Mouse (Mus musculus) CD4-positive, CD25-positive, alpha-beta regulatory T cell, adult 4 months (primary cell): ENCODE data around the gene Amhr2. TPM values are rescaled to one million over a fixed set of nuclear protein-coding genes. Genes with fewer than 3 reads are reported as not detected.

ENCODE experiments used
- ATAC-seq: one replicate; pipeline ENCODE4 v1.8.0; 2017
- polyA plus RNA-seq, 2 experiments: library from polyadenylated mRNA; unstranded; fragments of 100-300 nt; shearing (Covaris generic); gene quantifications; one replicate each; pipeline ENCODE4 v1.2.1; 2017

The Amhr2 gene
- polyA plus RNA-seq, 2 experiments from 2014 or later = 0.63 to 0.71 TPM

GRCm38 (mm10) chr15:102471727-102472126, 26.6 kb downstream of the Amhr2 start:
- no peak for ATAC-seq

GRCm38 (mm10) chr15:102473246-102473645, 28.1 kb downstream of the Amhr2 start:
- ATAC-seq = no peak

GRCm38 (mm10) chr15:102474520-102474919, 29.4 kb downstream of the Amhr2 start:
- no peak for ATAC-seq

- no peak for ATAC-seq
Measured at GRCm38 (mm10) chr15:102483136-102483535, 38.0 kb downstream of the Amhr2 start.

GRCm38 (mm10) chr15:102485853-102486252, 40.7 kb downstream of the Amhr2 start:
- no peak for ATAC-seq

DNA sequence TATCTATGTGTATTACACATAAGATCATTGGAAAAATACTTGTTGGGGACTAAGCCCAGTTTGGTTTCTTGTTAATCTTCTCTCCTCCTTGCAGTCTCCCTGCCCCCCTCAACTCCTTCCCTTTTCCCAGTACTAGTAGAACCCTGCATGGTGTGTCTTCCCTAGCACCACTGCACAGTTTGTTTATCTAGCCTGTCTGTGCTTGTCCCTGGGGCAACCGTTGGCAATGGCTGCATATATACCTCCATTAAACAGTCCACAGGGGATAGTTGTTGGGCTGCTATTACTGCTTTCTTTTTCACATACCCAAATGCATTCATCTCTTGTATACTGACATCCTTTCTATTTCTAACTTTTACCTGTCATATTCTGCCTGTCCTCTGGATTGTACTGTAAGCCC, 42.5 kb downstream of the Amhr2 start:
- no peak for ATAC-seq

DNA sequence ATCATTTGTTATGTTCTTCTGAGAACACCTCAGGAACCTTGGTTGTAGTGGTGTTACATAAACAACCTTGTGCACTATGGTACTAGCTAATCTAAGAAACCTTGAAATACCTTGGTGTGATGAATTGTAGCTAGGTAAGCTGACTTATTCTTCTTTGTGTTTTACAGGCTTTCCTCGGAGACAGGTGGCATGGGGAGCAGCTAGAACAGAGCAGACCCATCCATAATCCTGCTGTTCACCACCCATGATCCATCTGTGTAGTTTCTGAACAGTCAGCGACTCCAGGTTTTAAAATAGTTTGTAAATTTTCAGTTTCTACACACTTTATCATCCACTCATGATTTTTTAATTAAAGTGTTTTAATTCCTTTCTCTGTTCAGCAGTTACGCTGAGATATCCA, 53.2 kb downstream of the Amhr2 start:
- no peak for ATAC-seq

DNA sequence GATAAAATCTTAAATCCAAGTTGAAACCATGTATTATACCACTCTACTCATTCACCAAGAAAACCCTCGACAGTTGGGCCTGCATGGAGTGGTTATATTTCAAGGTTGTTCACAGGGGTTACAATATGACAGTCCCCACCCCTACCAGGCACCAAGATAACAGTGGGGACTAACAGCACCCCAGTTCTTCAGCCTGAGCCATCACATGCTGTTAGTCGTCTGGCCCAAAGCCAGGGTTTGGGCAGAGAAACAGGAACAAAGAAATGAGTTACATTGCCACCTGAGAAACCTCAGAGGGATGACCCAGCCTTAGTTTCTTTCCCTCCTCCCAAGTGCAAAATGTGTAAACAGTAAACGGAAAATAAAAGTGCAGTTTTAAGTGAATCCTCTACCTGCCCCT, 54.2 kb downstream of the Amhr2 start:
- ATAC-seq = no peak

DNA sequence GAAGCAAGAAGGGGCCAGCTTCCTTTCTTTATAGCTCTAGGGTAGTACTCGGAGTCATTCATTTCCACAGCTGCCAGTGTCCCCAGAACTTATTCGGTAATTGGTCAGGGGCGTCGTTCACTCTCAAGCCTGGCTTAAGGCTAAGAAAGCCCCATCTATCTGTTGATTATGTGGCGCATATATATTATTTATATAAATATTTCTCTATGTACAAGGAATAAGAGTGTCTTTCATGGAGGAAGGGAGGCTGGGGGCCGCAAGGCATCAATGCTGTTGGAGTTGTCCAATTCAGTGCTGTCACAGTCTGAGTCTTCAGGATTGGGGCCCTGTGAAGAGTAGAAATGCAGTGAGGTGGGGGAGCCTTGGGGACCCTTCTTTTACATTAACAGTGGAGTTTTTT, 54.7 kb downstream of the Amhr2 start:
- ATAC-seq = no peak

DNA sequence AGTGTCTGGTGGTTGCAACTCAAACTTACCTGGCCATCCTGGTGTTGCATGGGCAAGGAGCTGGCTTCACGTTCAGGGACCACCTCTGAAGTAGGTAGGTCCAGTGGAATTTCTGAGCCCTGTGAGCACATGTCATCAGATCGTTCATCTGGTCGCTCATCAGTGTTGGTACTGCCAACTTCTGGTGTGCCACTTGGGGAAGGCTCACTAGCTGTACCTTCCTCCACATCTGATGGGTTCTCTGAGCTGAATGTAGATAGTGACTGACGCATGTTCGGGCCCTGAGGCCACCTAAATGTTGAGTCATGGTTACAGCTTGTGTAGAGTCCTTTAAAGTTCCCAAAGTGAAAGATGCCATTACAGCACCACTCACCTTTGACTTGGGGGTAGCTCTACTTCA, 55.3 kb downstream of the Amhr2 start:
- ATAC-seq = no peak

- ATAC-seq = no peak
Measured at GRCm38 (mm10) chr15:102501084-102501814, 56.1 kb downstream of the Amhr2 start.

DNA sequence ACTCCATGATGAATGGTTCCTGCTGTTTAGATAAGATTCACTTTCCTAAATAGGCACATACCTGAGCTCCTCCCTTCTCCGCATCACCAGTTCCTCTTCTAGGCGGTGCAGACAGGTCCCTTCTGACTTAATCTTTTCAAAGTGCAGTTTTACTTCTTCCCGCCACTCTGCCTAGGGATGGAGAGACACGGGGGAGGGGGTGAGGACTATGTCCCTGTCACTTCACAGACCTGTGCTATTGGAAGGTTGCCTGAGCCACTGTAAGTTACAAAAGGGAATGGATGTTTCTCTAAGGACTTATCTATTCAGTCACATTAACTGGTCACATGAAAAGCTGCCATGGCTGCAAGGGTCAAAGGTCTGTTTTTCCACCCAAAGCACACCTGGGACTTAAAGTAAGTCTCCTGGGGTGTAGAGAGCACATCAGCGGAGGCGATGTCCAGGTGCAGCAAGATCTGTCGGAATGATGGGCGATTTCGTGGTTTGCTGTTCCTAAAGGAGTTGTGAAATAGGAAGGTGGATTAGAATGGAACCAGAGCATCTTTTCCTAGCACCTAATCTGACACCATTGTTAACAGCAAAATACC, 57.2 kb downstream of the Amhr2 start:
- no peak for ATAC-seq

DNA sequence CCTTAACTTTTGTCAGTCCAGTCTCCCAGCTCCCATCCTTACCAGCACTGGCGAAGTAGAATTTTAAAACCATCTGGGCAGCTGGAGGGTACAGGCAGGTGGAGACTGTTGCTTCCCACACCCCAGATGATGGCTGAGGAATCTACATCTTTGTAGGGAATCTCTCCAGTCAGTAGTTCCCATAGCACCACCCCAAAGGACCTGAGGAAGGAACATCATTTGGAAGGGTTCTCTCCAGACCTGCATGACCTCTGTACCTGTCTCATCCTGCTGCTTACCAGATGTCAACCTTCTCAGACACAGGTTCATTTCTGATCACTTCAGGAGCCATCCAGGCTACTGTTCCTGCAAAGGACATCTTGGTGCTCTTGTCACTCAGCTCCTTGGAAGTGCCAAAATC, 58.3 kb downstream of the Amhr2 start, which contains the start of gene Gm10337:
Gm10337 (plus strand) TSS at position 276 of the 400 bp plus-strand sequence.
- no peak for ATAC-seq

Other genes with a start within 250 kb of the Amhr2 start
- gene Zfp740, start 242.1 kb upstream of the Amhr2 start, polyA plus RNA-seq = 10 to 100 TPM; 27.6 to 28.2 TPM
- gene Csad, start 240.6 kb upstream of the Amhr2 start, polyA plus RNA-seq = 10 to 100 TPM; 10.7 to 16.9 TPM
- gene Itgb7, start 213.4 kb upstream of the Amhr2 start, polyA plus RNA-seq = 100 to 1,000 TPM; 336 to 432 TPM
- gene Rarg, start 187.8 kb upstream of the Amhr2 start, polyA plus RNA-seq = 10 to 100 TPM; 17.7 to 18.3 TPM
- not detected for gene Gm9918, start 174.8 kb upstream of the Amhr2 start, polyA plus RNA-seq
- gene Mfsd5, start 165.9 kb upstream of the Amhr2 start, polyA plus RNA-seq = 10 to 100 TPM; 28.3 to 31.4 TPM
- 1 to 10 TPM; 1.5 to 6.7 TPM for gene Espl1, start 149.1 kb upstream of the Amhr2 start, polyA plus RNA-seq
- 1,000 to 10,000 TPM; 1,296 to 1,302 TPM for gene Pfdn5, start 119.3 kb upstream of the Amhr2 start, polyA plus RNA-seq
- gene Myg1, start 113.7 kb upstream of the Amhr2 start, polyA plus RNA-seq = 100 to 1,000 TPM; 119 to 124 TPM
- gene Aaas, start 94.6 kb upstream of the Amhr2 start, polyA plus RNA-seq = 10 to 100 TPM; 41.7 to 63.7 TPM
- not detected for gene Sp7, start 78.2 kb upstream of the Amhr2 start, polyA plus RNA-seq
- 10 to 100 TPM; 19.0 to 22.2 TPM for gene Sp1, start 39.2 kb upstream of the Amhr2 start, polyA plus RNA-seq
- gene Prr13, start 13.7 kb downstream of the Amhr2 start, polyA plus RNA-seq = 1,000 to 10,000 TPM; 1,029 to 1,286 TPM
- 100 to 1,000 TPM; 198 to 220 TPM for gene Pcbp2, start 25.2 kb downstream of the Amhr2 start, polyA plus RNA-seq
- not detected for gene Gm10337, start 58.4 kb downstream of the Amhr2 start, polyA plus RNA-seq
- 1 to 10 TPM; 6.8 to 8.1 TPM for gene Map3k12, start 71.7 kb downstream of the Amhr2 start, polyA plus RNA-seq
- gene Tarbp2, start 72.8 kb downstream of the Amhr2 start, polyA plus RNA-seq = 10 to 100 TPM; 24.9 to 41.9 TPM
- gene Npff, start 79.6 kb downstream of the Amhr2 start, polyA plus RNA-seq = 1 to 10 TPM; 4.6 to 5.5 TPM
- 1 to 10 TPM in 1 of 2 experiments, not detected in 1; 1.5 TPM for gene Gm28047, start 179.7 kb downstream of the Amhr2 start, polyA plus RNA-seq
- gene Atf7, start 180.1 kb downstream of the Amhr2 start, polyA plus RNA-seq = 10 to 100 TPM; 41.4 to 42.2 TPM
- gene Atp5g2, start 227.0 kb downstream of the Amhr2 start, polyA plus RNA-seq = 10 to 100 TPM; 59.6 to 89.5 TPM